ENCODE assay signal across 22 mouse cellular contexts in genomic region chr4:43389390-43389789, GRCm38 (mm10). TPM values are rescaled to one million over a fixed set of nuclear protein-coding genes. Genes with fewer than 3 reads are reported as not detected.
DNase-seq lines count a peak whose midpoint lies in the region; ATAC-seq and TF ChIP-seq lines count a peak whose summit lies in the region.
"Had no signal": no experiment of that assay in that cellular context is flagged by ENCODE, and none has a peak within 500 bp of the region (broad histone marks: within the 10 kb centered on the region; RNA-seq: fewer than 3 reads in every experiment).

No protein-coding gene starts in this region.

- no peaks in the 10 kb centered on the region for H3K27me3 ChIP-seq in heart, embryonic 10.5 days (ENCODE audit: insufficient read depth, poor library complexity, severe bottlenecking)
- H3K27me3 ChIP-seq in heart, postnatal 0 days (ENCODE audit: control insufficient read depth, insufficient read depth, low read length) = no peaks in the 10 kb centered on the region
- H3K27me3 ChIP-seq in liver, postnatal 0 days (ENCODE audit: insufficient read depth, low read length) = no peaks in the 10 kb centered on the region
- no peaks in the 10 kb centered on the region for H3K27me3 ChIP-seq in liver, embryonic 11.5 days (replicated peaks; ENCODE audit: control insufficient read depth, insufficient read depth, low read length)
- H3K27me3 ChIP-seq: CH12.LX; forebrain, embryonic 12.5 days; limb, embryonic 13.5 days had no signal

- intact Hi-C loops in heart, postnatal 25 days (cut with DNase I) = no loop called here

- H3K9ac ChIP-seq in heart, postnatal 0 days (replicated peaks; ENCODE audit: low read depth, low read length) = no peak overlapping the region
- H3K9ac ChIP-seq in liver, postnatal 0 days (replicated peaks) = no peak overlapping the region
- no peak overlapping the region for H3K9ac ChIP-seq in liver, embryonic 11.5 days (ENCODE audit: low read depth, low read length)
- H3K9ac ChIP-seq: forebrain, embryonic 12.5 days; limb, embryonic 13.5 days had no signal

- H3K4me2 ChIP-seq in heart, postnatal 0 days (ENCODE audit: low read depth, low read length) = no peak overlapping the region
- H3K4me2 ChIP-seq in liver, postnatal 0 days (ENCODE audit: low read depth, low read length) = no peak overlapping the region
- no peak overlapping the region for H3K4me2 ChIP-seq in liver, embryonic 11.5 days
- H3K4me2 ChIP-seq: forebrain, embryonic 12.5 days; limb, embryonic 13.5 days had no signal

- no peak for ATAC-seq in heart, postnatal 0 days (ENCODE audit: insufficient read depth, low read depth)
- ATAC-seq in liver, postnatal 0 days = no peak
- ATAC-seq in liver, embryonic 11.5 days (replicated peaks; ENCODE audit: low FRiP score) = no peak
- ATAC-seq in megakaryocyte-erythroid progenitor cell, adult 5-6 weeks (replicated peaks; ENCODE audit: low FRiP score, low TSS enrichment, poor library complexity, severe bottlenecking) = no peak

- 48% methylated on average over 2 of the region's 2 CpGs for WGBS in heart, embryonic 10.5 days
- WGBS in heart, postnatal 0 days = 57% methylated on average over 2 of the region's 2 CpGs
- WGBS in liver, postnatal 0 days (ENCODE audit: insufficient replicate concordance) = 68% methylated on average over 2 of the region's 2 CpGs
- 66% methylated on average over 2 of the region's 2 CpGs for WGBS in liver, embryonic 11.5 days

- no peak for TF ChIP-seq EP300 in heart, postnatal 0 days (IDR thresholded peaks at IDR 0.05; ENCODE audit: low read depth)
- TF ChIP-seq EP300 in liver, postnatal 0 days (IDR thresholded peaks at IDR 0.05; ENCODE audit: low read depth) = no peak

- peak overlapping the region; percentile 67 for H3K27ac ChIP-seq in heart, embryonic 10.5 days
- peak overlapping the region; percentile 65 for H3K27ac ChIP-seq in heart, postnatal 0 days (ENCODE audit: low read depth)
- H3K27ac ChIP-seq in liver, postnatal 0 days (ENCODE audit: low read depth) = peak overlapping the region; percentile 17; the same call in 1 of the 2 replicates
- H3K27ac ChIP-seq in liver, embryonic 11.5 days (ENCODE audit: low read depth, low read length) = no peak overlapping the region
- H3K27ac ChIP-seq: forebrain, embryonic 12.5 days; limb, embryonic 13.5 days; midbrain, embryonic 10.5 days had no signal

- no peaks in the 10 kb centered on the region for H3K9me3 ChIP-seq in heart, embryonic 10.5 days
- H3K9me3 ChIP-seq in heart, postnatal 0 days (replicated peaks; ENCODE audit: control insufficient read depth, low read length) = no peaks in the 10 kb centered on the region
- no peaks in the 10 kb centered on the region for H3K9me3 ChIP-seq in liver, postnatal 0 days (ENCODE audit: low read length)
- no peaks in the 10 kb centered on the region for H3K9me3 ChIP-seq in liver, embryonic 11.5 days (ENCODE audit: control insufficient read depth, low read length)
- H3K9me3 ChIP-seq: forebrain, embryonic 12.5 days; hindbrain, embryonic 10.5 days; limb, embryonic 13.5 days; midbrain, embryonic 10.5 days had no signal

- no peak for DNase-seq in heart, embryonic 10.5 days (ENCODE audit: low spot score)
- no peak for DNase-seq in heart, postnatal 25 days (ENCODE audit: low spot score)
- no peak for DNase-seq in heart, postnatal 0 days (ENCODE audit: low spot score)
- DNase-seq in heart, postnatal 4 days = no peak
- DNase-seq in liver, postnatal 0 days = no peak
- DNase-seq in liver, embryonic 11.5 days (ENCODE audit: low spot score) = no peak
- DNase-seq: adrenal gland, postnatal 36 days; gastrocnemius, postnatal 14 days; kidney, postnatal 4 days; right cerebral cortex, postnatal 14 days; thymus, adult 18-20 months; thymus, postnatal 4 days had no signal

- H3K36me3 ChIP-seq in heart, embryonic 10.5 days = 0 out of 2 replicates have a peak, but pooled peaks cover 3% of the 10 kb centered on the region
- H3K36me3 ChIP-seq in heart, postnatal 0 days (replicated peaks; ENCODE audit: control insufficient read depth, insufficient read depth, low read length) = 0 out of 2 replicates have a peak, but pooled peaks cover 3% of the 10 kb centered on the region
- H3K36me3 ChIP-seq in liver, postnatal 0 days (replicated peaks; ENCODE audit: insufficient read depth, low read length) = no peaks in the 10 kb centered on the region
- H3K36me3 ChIP-seq in liver, embryonic 11.5 days (ENCODE audit: control insufficient read depth, insufficient read depth, low read length) = no peaks in the 10 kb centered on the region
- H3K36me3 ChIP-seq: forebrain, embryonic 12.5 days; hindbrain, embryonic 10.5 days; limb, embryonic 13.5 days; midbrain, embryonic 10.5 days had no signal

- H3K4me1 ChIP-seq in heart, embryonic 10.5 days = peaks cover 27% of the 10 kb centered on the region
- H3K4me1 ChIP-seq in heart, postnatal 0 days (ENCODE audit: control insufficient read depth, insufficient read depth) = peaks cover 30% of the 10 kb centered on the region
- peaks cover 19% of the 10 kb centered on the region; the same call in 1 of the 2 replicates for H3K4me1 ChIP-seq in liver, postnatal 0 days (ENCODE audit: insufficient read depth)
- H3K4me1 ChIP-seq in liver, embryonic 11.5 days (replicated peaks; ENCODE audit: control insufficient read depth, insufficient read depth, low read length) = peaks cover 3% of the 10 kb centered on the region; the same call in 1 of the 2 replicates
- H3K4me1 ChIP-seq: forebrain, embryonic 12.5 days had no signal

- no peak overlapping the region for H3K4me3 ChIP-seq in heart, embryonic 10.5 days
- no peak overlapping the region for H3K4me3 ChIP-seq in heart, postnatal 0 days (ENCODE audit: low read depth, low read length)
- H3K4me3 ChIP-seq in liver, postnatal 0 days (ENCODE audit: low read depth, low read length) = no peak overlapping the region
- no peak overlapping the region for H3K4me3 ChIP-seq in liver, embryonic 11.5 days (ENCODE audit: low read depth, low read length)
- H3K4me3 ChIP-seq: forebrain, embryonic 12.5 days; hindbrain, embryonic 10.5 days; limb, embryonic 13.5 days; midbrain, embryonic 10.5 days had no signal

- no peak for TF ChIP-seq CTCF in heart, postnatal 0 days (IDR thresholded peaks at IDR 0.05; ENCODE audit: low read depth)
- TF ChIP-seq CTCF in liver, postnatal 0 days (IDR thresholded peaks at IDR 0.05; ENCODE audit: low read depth) = no peak

RNA-seq across cellular contexts. Expression of gene Rusc2, which starts 7.6 kb away (rescaled TPM):
- 9.9 and 11.2 TPM in 2 replicates for polyA plus RNA-seq in heart, embryonic 10.5 days (2016; fragmentation: Nextera tagmentation; extraction: Ambion mirVana)
- total RNA-seq in heart, postnatal 25 days (2021) = 10 to 100 TPM; 35.3 to 49.1 TPM
- total RNA-seq in heart, postnatal 0 days (2014; rRNA removed; ENCODE audit: low replicate concordance) = 32.2 and 34.9 TPM in 2 replicates
- 7.2 and 8.0 TPM in 2 replicates for polyA plus RNA-seq in heart, postnatal 0 days (2015; fragmentation: Nextera tagmentation; extraction: Ambion mirVana)
- 10 to 100 TPM; 39.5 to 41.2 TPM for total RNA-seq in heart, postnatal 4 days (2021)
- 1.9 and 2.1 TPM in 2 replicates for polyA plus RNA-seq in liver, postnatal 0 days (2015; fragmentation: Nextera tagmentation; extraction: Ambion mirVana)
- polyA plus RNA-seq in liver, embryonic 11.5 days (2014; fragmentation: Nextera tagmentation; extraction: Ambion mirVana) = 1.4 and 2.0 TPM in 2 replicates
- 1.8 and 7.6 TPM in 2 replicates for total RNA-seq in megakaryocyte-erythroid progenitor cell, adult 5-6 weeks (2014; fragmentation: Nextera tagmentation)
- 0.19 and 1.5 TPM in 2 replicates for total RNA-seq in megakaryocyte-erythroid progenitor cell, adult 5-6 weeks (2017)
- total RNA-seq: CH12.LX had no signal

RNA-seq across cellular contexts. Expression of gene Fam166b, which starts 39.5 kb away (rescaled TPM):
- not detected in 2 replicates for polyA plus RNA-seq in heart, embryonic 10.5 days (2016; fragmentation: Nextera tagmentation; extraction: Ambion mirVana)
- not detected for total RNA-seq in heart, postnatal 25 days (2021)
- not detected in 2 replicates for total RNA-seq in heart, postnatal 0 days (2014; rRNA removed; ENCODE audit: low replicate concordance)
- 0.14 and 0.25 TPM in 2 replicates for polyA plus RNA-seq in heart, postnatal 0 days (2015; fragmentation: Nextera tagmentation; extraction: Ambion mirVana)
- total RNA-seq in heart, postnatal 4 days (2021) = not detected
- polyA plus RNA-seq in liver, postnatal 0 days (2015; fragmentation: Nextera tagmentation; extraction: Ambion mirVana) = 0.14 TPM in 1 of 2 replicates, not detected in the other
- polyA plus RNA-seq in liver, embryonic 11.5 days (2014; fragmentation: Nextera tagmentation; extraction: Ambion mirVana) = not detected in 2 replicates
- total RNA-seq in megakaryocyte-erythroid progenitor cell, adult 5-6 weeks (2014; fragmentation: Nextera tagmentation) = not detected in 2 replicates
- total RNA-seq in megakaryocyte-erythroid progenitor cell, adult 5-6 weeks (2017) = not detected in 2 replicates
- total RNA-seq: CH12.LX; gastrocnemius, postnatal 14 days; MEL; neutrophil, adult 5-6 weeks had no signal
- polyA plus RNA-seq: limb, embryonic 13.5 days; liver, embryonic 16.5 days; spleen, adult 2 months had no signal

RNA-seq across cellular contexts. Expression of gene Tesk1, which starts 52.3 kb away (rescaled TPM):
- polyA plus RNA-seq in heart, embryonic 10.5 days (2016; fragmentation: Nextera tagmentation; extraction: Ambion mirVana) = 5.0 and 6.3 TPM in 2 replicates
- total RNA-seq in heart, postnatal 25 days (2021) = 10 to 100 TPM; 33.1 to 34.4 TPM
- total RNA-seq in heart, postnatal 0 days (2014; rRNA removed; ENCODE audit: low replicate concordance) = 51.3 and 55.5 TPM in 2 replicates
- 3.9 and 5.1 TPM in 2 replicates for polyA plus RNA-seq in heart, postnatal 0 days (2015; fragmentation: Nextera tagmentation; extraction: Ambion mirVana)
- 10 to 100 TPM; 41.2 to 45.4 TPM for total RNA-seq in heart, postnatal 4 days (2021)
- 1.2 TPM in 2 replicates for polyA plus RNA-seq in liver, postnatal 0 days (2015; fragmentation: Nextera tagmentation; extraction: Ambion mirVana)
- polyA plus RNA-seq in liver, embryonic 11.5 days (2014; fragmentation: Nextera tagmentation; extraction: Ambion mirVana) = 4.3 TPM in 2 replicates
- 11.7 and 15.6 TPM in 2 replicates for total RNA-seq in megakaryocyte-erythroid progenitor cell, adult 5-6 weeks (2014; fragmentation: Nextera tagmentation)
- 4.3 and 4.8 TPM in 2 replicates for total RNA-seq in megakaryocyte-erythroid progenitor cell, adult 5-6 weeks (2017)
